Mouse (Mus musculus) heart, adult 2 months (tissue): Measurements from ENCODE around the gene Myocos.

Experiments
- CTCF ChIP-seq: fragments of 200-600 bp; IDR thresholded peaks from 2 replicates; pipeline ENCODE4 v1.8.1; 2022; ENCODE audit warnings: antibody characterized with exemption, mild to moderate bottlenecking, moderate library complexity
- EP300 ChIP-seq: fragments of 200-500 bp; IDR thresholded peaks from 2 replicates; pipeline ENCODE4 v1.6.1; 2011; ENCODE audit warnings: low read depth, low read length, control low read depth; ENCODE audit not compliant: insufficient read depth
- POLR2A ChIP-seq: fragments of 200-500 bp; IDR thresholded peaks from 2 replicates; pipeline ENCODE4 v1.6.1; 2011; ENCODE audit warnings: mild to moderate bottlenecking, low read depth, low read length, control low read depth; ENCODE audit not compliant: insufficient read depth

- TF ChIP-seq POLR2A (no peak), CTCF (no peak), EP300 (no peak)
Measured at GRCm38 (mm10) chr1:162658119-162658518, at the start of gene Myocos.
